Mouse (Mus musculus) heart, postnatal 4 days (tissue): ENCODE results near the gene Tfe3. TPM values are rescaled to one million over a fixed set of nuclear protein-coding genes. Genes with fewer than 3 reads are reported as not detected.
A peak's percentile ranks its signal among the peaks of the same experiment; 100 is the strongest.
"Not testable (repeated sequence)": the region's sequence is repeated elsewhere in the genome, so short reads cannot be mapped to it uniquely, and the experiment has no call there.

ENCODE experiments used
- DNase-seq: peaks from one replicate; pipeline ENCODE4 v3.0.0; 2021
- total RNA-seq, 2 experiments: library from RNA; stranded (reverse); gene quantifications; 2 replicates each; pipeline ENCODE4 v1.2.3; 2021

The Tfe3 gene
- 10 to 100 TPM; 16.2 to 16.5 TPM for total RNA-seq

DNA sequence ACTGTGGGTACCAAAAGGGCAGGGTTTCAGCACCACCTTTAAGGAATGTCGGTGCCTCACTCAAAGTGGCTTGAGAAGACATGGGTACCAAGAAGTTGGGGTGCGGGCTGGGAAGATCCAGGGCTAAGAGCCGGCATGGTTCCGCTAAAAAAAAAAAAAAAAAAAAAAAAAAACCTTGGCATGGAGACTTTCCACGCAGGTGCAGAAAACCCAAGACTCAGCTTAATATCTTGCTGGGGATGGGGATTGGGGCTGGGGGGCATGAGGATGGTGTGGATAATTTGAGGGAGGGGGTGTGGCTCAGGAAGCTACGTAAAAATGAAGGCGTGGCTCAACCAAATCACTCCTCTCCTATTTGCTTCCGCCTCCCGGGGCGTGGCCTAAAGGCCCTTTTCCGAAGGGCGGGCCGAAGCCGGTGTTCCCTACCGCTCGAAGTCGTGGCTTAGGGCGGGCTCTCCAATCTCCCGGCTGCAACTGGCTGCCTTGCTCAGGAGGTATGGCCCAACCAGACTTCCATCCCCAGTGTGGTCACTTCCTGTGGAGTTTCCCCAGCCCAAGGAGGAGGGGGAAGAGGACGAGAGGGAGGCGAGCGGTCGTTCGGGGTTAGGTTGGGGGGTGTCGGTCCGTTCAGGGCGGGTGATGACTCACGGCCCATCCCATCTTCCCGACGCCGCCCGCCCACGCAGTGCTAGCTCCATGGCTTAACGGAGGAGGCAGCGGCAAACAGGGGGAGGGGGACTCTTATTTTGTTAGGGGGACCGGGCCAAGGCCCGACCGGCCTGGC lies at the start of gene Tfe3:
TSS of gene Tfe3 (plus strand) at position 424 of the 784 bp plus-strand sequence.
- DNase-seq: peak; percentile 92

DNA sequence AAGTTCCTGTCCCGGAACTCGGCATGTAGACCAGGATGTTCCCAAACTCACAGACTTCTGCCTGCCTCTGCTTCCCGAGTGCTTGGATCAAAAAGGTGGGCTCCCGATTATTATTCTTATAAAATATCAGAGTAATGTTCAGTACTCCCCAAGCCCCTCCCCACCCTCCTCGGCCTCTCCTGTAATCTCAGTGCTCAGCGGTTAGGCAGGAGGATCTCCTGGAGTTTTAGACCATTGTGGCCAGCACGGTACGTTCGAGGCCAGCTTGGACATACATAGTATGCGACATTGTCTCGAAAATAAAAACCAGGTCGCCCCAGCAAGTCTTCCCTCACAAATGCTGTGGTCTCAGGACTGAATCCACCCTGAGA lies 48.6 kb upstream of the Tfe3 start:
- not testable (repeated sequence) for DNase-seq

DNA sequence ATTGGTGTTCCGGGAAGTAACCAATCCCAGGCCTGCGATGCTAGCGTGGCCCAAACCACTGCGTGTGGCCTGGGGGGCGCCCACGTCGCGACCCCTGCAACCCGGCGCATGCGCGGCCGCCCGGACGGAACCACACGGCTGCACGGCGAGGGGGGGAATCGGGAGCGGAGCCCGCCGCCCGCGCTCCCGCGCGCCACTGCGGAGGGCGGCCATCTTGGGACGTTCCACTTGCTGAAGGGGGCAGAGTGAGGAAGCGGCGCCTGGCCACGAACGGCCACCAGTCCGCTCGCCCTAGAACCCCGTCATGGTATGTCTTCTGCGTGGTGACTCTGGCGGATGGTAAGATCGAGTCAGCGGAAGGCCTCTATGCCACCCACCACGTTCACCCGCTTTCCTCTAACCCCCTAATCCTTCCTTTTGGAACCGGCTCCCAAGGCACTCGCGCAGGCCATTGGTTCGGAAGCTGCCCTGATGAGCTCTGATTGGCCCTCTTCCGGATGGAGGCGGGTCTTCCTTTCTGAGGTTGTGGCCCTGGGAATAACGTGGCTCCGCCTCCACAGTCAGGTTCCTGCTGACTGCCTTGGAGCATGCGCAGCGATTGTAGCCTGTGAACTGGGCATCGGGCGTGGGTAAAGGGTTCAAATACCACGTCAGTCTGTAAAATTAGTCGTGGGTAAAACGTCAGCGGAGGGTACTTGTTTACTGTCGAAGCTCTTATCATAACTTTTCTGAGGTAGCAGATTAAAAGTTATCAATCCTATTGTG lies 48.0 kb upstream of the Tfe3 start, which contains the start of gene Wdr45:
TSS of gene Wdr45 (plus strand) at position 199 of the 765 bp plus-strand sequence.
- DNase-seq: peak; percentile 94

DNA sequence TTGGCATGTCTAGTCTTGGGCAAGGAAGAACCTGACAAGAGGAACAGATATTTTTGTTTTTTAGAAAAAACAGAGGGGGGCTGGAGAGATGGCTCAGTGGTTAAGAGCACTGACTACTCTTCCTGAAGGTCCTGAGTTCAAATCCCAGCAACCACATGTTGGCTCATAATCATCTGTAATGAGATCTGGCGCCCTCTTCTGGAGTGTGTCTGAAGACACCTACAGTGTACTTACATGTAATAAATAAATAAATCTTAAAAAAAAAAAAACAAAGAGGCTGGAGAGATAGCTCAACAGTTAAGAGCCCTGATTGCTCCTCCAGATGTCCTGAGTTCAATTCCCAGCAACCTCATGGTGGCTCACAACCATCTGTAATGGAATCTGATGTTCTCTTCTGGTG lies 46.3 kb upstream of the Tfe3 start:
- not testable (repeated sequence) for DNase-seq

DNA sequence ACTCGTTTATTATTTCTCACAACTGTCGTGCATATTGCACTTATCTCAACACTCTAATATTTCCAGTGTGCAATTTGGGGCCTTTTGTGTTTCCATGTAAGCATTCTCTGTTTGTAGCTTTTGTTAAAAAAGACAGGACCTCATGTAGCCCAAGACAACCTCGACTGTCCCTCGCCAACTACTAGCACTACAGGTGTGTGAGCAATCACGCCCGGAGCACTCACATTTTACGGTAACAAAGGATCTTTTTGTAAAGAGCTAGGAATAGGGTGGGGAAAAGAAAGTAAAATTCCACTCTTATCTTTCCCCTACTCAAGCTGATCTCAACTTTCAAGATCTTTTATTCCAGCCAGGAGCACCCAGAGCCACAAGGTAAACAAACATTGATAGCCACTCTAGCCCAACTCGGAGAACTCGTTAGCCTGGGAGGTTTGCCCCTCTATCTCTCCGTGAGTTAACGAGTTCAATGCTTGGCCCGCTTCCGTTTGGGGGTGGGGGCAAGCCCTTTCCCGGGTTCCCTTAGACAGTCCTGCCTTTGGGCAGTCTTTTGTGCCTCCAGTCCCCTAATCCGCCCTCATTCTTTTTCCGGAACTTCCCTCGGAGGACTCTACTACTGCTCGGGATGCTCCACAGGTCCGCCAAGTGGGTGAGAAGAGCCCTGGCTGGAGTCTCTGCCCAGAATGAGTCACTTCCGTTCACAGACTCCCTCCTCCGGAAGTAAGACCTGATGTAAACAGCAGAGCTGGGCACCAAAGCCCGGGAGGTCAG lies 40.7 kb upstream of the Tfe3 start, which contains the start of gene Gm45208:
TSS of gene Gm45208 (plus strand) at position 732 of the 768 bp plus-strand sequence.
- DNase-seq: peak; percentile 60

DNA sequence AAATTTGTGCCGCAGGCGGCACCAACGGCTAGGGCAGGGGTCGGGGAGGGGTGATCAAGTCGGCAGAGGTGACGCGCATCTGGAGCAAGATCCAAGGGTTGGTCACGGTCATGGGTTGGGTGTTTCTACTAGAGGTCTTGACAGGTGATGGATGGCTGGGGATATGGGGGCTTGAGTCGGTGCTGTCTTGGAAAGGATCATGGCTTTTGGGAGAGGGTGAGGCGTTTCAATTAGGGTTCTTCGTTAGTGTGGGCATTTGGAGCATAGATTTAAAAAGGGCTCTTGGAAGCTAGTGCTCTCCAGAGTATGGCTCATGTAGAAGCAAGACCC lies 40.1 kb upstream of the Tfe3 start:
- DNase-seq: no peak

DNA sequence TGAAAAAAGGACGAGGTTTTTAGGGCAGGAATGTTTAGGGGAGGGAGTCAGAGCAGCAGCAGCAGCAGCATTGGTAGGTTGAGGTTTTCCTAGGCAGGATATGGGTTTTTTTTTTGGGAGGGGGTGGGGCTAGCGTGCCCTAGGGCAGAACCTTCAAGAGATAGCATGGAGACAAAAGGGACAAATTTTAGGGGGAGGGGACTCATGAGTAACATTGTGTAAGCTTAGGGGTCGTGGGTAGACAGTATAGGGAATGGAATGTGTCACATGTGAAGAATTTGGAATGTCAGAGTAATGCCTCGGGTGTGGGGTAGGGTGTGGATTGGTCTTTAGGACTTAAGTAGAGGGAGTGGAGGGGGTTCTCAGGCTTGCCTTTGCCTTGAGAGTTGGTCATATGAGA lies 39.7 kb upstream of the Tfe3 start:
- DNase-seq: no peak

DNA sequence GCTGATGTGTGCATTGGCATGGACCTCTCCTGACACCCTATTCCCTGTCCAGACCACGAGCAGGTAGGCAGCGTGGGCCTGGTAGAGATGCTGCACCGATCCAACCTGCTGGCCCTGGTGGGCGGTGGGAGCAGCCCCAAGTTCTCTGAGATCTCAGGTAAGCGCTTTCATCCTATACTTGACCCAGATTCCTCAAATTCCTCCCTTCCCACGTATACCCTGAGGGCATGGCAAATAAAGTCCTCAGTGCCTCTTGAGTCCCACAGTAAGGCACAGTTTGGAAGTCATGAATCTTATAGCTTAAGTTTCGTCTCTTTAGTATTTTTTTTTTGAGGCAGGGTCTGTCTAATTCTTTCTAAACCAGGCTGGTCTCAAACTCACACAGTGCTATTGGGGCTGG lies 38.2 kb upstream of the Tfe3 start:
- no peak for DNase-seq

DNA sequence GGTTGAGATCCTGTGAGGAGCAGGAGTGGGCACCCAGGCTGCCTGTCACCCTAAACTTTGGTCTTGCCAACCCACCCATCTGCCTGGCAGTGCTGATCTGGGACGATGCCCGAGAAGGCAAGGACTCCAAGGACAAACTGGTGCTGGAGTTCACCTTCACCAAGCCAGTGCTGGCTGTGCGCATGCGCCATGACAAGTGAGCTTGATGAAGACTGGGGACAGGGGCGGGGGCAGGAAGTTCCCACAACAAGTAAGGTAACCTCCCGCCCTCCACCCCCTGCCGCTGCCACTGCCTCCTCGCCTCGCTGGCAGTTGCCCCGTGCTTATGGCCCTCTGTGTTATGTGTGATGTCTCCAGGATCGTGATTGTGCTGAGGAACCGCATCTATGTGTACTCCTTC lies 36.5 kb upstream of the Tfe3 start:
- DNase-seq: no peak

DNA sequence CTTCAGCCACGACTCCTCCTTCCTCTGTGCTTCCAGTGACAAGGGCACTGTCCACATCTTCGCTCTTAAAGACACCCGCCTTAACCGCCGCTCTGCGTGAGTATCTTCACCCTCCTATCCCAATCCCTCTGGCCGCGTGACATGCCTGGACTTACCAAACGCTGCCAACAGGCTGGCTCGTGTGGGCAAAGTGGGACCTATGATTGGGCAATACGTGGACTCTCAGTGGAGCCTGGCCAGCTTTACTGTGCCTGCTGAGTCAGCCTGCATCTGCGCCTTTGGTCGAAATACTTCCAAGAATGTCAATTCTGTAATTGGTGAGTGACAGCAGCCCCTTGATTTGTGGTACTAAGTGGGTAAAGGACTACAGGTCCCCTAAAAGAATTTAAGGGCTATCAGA lies 35.2 kb upstream of the Tfe3 start:
- no peak for DNase-seq

DNA sequence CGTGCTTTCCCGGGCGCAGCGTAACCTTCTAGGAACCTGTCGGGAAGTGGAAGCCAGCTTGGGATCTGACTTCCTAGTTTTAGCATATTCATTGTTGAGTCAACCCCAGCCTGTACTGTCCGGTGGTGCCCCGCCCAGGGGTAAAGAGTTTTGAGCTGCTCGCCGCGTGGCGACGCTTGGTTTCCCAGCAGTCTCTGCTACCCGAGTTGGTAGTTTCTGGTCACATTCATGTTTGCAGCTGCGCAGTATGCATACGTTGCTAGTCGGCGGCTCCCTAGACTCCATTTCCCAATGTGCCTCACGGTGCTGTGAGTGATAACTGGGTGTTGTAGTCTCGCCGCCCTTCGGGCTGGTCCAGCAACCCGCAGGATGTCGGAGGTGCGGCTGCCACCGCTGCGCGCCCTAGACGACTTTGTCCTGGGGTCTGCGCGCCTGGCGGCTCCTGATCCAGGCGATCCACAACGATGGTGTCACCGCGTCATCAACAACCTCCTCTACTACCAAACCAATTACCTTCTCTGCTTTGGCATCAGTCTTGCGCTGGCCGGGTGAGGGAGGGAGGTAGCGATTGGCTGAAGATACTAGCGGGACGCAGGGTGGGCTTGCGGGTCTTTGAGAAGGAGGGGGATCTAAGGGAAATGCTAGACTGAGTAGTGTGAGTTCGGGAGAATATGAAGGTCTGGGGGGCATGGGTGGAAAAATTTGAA lies 34.0 kb upstream of the Tfe3 start, which contains the start of gene Praf2:
TSS of gene Praf2 (plus strand) at position 225 of the 707 bp plus-strand sequence.
- DNase-seq: peak; percentile 75

DNA sequence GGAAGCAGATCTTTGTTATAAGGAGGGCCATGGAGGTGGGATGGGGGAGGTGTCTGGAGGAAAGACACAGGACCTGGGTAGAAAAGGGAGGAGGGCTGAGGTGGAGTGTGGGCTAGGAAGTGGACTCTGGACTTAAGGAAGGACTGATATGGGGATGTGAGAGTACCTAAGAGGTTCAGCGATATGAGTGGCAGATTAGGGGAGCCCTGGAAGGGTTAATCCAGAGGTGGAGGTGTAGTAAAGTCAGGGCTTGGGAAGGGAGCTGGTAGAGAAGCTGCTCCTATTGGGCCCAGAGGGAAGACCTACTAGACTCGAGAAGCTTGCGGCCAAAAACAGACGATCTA lies 33.5 kb upstream of the Tfe3 start:
- no peak for DNase-seq

DNA sequence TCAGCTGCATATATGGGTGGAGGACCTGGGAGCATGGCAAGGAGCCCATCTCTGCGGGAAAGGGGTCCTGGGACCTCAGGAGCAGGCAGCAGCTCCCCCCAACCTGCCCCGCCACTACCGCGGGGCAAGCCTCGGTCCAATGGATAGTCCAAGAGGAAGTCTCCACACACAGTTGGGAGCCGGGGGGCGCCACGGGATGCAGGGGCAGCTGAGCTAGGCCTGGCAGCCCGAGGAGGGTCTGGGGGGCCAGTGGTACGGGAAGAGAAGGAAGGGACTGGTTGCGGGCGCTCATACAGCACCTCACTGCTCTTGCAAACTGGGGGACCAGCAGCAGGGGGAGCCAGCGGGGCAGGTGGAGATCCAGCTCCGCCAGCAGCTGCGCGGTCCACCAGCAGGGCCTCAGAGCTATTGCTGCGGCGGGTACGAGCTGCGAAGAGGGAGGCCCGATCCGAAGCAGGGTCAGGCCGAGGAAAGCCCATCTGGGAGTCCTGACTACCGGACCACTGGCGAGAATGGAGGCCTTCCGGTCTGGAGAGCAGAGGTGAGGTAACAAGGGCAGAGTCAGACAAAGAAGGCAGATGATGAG lies 28.7 kb upstream of the Tfe3 start:
- peak; percentile 82 for DNase-seq

DNA sequence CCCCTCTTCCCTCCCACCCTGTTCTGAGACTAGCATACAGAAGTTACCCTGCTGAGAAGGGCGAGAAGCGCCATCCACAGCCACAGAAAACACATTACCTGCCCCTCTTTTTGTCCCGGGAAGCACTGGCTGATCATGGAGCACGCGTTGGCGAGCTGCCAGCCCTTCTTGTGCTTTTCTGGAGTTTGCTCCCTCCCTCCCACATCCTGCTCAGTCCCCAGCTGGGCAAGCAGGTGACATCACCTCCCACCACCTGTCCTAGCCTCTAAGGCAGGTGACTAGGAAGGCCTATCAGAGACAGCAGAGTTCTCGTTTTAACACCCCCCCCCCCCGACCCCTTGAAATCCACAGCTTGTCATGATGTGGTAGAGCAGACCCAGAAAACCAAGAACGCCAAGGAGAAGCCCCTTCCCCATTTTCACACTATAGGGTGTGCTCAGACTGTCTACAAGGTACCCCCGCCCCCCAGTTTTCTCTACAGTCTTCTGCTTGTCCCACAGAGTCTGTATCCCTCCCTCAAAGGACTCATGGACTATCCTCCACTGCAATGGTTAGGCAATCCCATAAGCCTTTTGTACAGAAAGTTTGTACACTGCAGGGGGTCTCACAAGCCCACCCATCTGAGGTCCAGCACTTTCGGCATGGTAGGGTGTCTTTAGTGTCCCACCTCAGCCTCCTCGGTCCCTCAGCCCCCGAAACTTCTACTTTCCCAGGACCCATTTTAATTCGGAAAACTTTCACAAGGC lies 22.9 kb upstream of the Tfe3 start:
- no peak for DNase-seq

DNA sequence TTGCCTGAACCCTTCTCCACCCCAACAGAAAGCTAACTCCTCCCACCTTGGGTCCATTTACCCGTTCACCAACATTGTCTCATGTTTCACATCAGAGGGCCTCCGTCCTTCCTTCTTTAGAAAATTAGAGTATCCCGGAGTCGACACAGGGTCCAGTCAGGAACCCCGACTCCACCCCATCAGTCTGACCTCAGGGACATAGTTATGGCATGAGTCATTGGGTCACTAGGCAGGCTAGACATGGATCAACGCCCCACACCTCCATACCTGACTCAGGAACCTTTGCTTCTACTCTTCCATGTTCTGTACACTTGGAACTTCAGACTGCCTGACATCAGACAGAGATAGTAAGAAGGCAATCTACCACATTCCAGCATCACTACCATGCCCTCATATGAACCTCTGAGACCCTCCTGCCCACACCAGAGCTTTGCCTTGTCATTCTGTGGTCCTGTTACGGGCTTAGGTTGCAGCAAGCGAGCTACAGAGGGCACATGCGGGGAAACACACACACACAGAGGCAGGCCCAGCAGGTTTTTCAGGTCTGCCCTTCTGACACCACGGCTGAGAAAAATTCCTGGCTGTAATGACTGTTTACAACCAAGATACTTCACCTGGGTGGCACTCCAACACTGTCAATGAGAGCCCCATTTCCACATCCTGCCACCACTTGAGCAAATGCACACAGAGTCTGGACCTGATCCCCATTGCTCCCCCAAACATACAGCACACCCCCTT lies 22.1 kb upstream of the Tfe3 start:
- no peak for DNase-seq

DNA sequence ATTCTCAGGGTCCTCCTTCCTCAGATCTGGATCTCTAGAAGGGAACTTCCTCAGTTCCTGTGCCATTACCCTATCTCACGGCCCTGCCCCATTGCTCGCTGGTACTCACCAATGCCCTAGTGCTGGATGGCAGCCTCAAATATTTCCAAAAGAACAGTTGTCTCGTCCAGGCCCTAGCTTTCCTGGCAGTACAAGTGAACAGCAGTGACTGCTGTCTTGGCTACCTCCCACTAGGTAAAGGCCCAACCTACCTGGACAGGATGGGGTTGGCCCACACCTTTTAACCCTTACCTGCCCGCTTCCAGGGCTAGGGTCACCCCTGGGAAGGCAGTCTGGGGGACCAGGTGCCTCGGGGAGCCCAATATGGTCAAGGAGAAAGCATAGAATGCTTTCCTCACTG lies 21.3 kb upstream of the Tfe3 start:
- no peak for DNase-seq

DNA sequence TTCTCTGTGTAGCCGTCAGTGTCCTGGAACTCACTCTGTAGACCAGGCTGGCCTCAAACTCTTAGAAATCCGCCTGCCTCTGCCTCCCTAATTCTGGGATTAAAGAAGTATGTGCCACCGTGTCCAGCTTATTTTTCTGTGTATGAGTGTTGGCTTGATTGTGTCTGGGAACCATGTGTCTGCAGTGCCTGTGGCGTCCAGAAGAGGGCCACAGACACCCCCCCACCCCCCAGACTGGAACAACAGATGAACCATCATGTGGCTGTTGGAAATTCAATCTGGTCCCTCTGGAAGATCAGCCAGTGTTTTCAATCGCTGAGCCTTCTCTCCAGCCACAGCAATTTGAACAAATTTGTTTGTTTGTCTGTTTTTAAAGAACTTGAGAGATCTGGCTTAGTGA lies 18.9 kb upstream of the Tfe3 start:
- no peak for DNase-seq

DNA sequence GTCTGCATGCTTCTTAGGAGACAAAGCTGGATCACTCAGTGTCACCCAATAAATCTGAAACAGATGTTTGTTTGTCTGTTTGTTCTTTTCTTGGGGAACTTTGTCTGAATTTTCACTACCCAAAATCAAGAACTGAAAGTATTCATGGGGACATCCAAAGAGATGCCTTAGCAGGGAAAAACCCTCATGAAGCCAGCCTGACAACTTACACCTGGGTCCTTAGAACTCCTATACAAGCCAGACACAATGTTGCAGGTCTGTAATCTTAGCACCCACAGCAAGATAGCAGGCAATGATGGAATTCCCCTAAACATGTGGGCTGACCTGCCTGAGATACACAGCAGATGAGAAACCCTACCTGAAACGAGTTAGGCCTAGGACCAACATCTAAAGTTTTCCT lies 17.4 kb upstream of the Tfe3 start:
- no peak for DNase-seq

DNA sequence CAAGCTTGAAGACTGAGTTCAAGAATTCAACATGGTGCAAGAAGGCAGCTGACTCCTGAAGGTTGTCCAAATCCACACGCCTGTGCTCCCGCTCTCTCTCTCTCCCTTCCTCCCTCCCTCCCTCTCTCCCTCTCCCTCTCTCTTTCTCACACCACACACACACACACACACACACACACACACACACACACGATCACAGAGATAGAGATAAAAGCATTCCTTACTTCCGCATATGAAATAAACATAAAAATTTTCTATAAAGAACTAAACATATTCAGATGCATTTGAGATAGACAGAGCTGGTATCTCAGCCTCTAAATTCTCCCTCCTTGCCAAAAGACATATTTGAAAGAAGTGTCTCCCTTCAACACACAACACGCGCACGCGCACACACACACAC lies 16.9 kb upstream of the Tfe3 start:
- no peak for DNase-seq

DNA sequence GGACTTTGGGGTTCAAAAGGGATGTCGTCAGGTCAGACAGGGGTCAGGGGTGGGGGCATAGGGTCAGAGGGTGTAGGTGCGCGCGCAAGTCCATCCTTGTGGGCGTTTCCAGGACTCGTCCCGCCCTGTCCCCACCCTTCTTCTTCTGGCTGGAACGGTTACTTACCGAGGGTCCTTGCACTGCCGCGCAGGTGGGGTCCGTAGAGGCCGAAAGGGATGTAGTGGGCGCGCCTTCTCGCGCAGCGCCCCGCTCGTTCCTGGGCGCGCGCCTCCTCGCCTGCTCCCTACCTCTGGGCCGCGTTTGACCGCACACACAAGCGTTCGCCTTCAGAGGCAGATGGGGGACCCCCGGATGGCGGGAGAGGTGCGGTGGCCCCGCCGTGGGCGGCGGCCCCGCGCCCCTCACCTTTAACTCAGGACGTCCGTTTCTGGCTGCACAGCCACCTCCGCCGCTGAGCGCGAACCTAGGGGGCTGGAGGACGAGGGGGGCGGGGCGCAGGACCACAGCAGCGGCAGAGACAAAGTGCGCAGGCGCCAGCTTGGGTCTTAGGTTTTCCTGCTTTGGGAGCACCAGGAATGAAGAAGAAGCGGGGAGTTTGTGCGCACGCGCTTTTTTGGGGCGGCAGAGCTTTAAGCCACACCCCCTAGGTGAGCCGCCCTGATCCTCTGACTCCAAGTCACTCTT lies 11.8 kb upstream of the Tfe3 start, which contains the start of gene Ccdc120:
TSS of gene Ccdc120 (minus strand) at position 474 of the 685 bp plus-strand sequence.
- peak; percentile 67 for DNase-seq
